Mouse (Mus musculus): Measurements from ENCODE around the gene Rfxank.

Rfxank gene

DNA sequence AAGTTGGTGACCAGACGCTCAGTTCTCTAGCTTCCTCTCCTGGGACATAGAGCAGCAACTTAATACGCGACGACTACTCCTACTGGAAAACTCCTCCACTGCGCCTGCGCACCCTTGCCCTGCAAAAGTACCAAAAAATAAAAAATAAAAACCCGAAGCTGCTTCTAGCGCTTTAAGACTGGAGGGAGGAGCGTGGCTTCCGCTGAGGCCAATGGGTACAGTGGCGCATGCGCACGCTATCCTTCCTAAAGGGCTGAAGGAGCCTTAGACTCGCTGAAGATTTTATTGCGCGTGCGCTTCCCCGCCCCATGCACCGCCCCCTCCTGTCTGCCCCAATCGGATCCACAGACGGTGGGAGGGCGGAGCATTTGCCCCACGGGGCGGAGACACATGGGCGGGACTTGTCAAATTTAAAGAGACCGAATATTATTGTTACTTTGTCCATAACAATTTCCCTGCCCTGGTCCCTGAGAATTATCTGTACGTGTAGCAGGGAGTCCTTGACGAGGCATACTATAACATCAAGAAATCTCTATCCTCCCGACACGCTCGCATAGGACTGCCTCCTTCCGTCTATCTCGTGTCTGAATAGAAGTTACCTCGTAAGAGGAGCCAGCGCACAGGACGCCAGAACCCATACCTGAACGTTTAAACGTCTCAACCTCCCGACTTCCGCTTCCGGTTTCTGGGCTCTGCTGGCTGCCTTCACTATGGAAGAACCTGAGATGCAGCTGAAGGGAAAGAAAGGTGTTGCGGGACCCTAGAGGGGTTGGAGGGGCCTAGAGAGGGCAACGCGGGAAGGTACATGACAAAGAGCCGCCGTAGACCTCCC is at the start of gene Rfxank, which contains the start of the genes Borcs8 and Mef2b:
Rfxank (minus strand) TSS at position 129 of the 832 bp plus-strand sequence.
Borcs8 (plus strand) TSS at position 474 of the 832 bp plus-strand sequence.
Mef2b (plus strand) TSS at position 686 of the 832 bp plus-strand sequence.
- peak; percentile 99 for DNase-seq (ENCODE audit: low spot score)

DNA sequence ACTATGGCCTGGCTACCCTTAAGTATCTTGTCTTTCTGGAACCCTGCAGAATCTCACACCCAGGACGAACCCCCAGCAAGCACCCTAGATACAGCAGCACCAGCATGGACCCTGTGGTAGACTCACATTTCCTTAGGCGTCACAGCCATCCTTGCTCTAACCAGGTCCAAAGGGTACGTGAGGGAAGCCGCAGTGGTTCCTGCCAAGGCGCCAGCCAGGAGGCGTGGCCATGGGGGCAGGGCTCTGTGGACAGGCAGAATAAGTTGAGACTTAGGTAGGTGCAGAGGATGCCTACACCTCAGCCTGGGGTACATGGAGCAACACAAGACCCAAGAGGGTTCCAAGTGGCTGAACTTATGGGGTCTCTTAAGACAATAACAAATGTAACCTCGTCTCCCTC is 49.8 kb upstream of the Rfxank start:
- no peak for DNase-seq (ENCODE audit: low spot score)

DNA sequence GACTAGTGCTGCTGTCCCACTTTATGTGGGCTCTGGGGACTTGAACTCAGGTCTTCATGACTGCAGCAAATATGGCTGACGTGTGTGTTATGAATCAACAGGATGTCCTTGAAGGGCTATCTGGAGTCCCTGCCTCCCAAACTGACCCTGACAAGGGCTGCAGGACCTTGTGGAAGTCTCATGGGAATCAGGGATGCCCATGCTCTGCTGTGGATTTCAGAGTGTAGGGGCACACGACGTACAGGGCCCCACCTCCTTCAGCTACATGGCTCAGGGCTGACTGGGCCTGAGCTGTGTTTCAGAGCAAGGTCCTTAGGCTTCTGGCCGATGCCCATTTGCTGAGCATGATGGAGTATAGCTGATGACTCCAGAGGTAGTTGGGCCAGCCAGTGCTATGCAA is 44.2 kb upstream of the Rfxank start:
- no peak for DNase-seq (ENCODE audit: low spot score)

DNA sequence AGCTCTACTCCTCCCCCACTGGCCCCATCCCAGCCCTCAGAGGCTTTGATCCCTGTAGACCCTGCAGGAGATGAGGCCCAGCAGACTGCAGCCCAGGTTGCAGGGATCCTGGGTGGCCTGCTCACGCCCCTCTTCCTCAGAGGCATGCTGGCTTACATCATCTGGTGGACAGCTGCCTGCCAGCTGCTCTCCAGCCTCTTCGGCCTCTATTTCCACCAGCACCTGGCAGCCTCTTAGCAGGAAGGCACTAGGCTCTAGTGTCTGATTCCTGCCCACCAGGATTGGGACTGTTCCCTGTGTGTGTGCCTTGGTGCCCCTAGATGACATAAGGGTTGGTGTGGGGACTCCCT is 42.9 kb upstream of the Rfxank start:
- peak; percentile 19 for DNase-seq (ENCODE audit: low spot score)

DNA sequence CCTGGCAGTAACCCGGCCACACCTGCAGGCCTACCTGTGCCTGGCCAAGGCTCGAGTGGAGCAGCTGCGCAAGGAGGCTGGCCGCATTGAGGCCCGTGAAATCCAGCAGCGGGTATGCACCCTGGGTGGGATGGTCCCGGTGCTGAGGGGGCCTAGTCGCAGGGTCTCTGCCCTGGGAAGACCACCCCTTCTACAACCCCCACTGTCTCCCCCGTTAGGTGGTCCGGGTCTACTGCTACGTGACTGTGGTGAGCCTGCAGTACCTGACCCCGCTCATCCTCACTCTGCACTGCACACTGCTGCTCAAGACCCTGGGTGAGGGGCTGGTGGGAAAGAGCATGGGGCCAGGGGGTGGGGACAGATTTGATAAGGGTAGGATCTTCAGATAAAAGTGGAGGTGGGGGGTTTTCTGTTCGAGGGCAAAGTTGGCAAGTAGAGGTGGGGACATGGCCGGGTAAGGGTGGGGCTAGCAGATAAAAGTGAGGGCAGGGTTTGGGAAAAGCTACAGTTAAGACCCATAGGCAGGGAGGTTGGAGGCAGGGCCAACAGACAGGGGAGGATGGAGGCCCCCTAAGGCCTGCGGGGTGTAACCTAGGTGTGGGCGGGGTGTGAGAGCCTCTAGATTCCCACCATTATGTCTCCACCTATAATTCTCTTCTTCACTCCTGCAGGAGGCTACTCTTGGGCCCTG is 42.4 kb upstream of the Rfxank start:
- DNase-seq (ENCODE audit: low spot score): no peak

DNA sequence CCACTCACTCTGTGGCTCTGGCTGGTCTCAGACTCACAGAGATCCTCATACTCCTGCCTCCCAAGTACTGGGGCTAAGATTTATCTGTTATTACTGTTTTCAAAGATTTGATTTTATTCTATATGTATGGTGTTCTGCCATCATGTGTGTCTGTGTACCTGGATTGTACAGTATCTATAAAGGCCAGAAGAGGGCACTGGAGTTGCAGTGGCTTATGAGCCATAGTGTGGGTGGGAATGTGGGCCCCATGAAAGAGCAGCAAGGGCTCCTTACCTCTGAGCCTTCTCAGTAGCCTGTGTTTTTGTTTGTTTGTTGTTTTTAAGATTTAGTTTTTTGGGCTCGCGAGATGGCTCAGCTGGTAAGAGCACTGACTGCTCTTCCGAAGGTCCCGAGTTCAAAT is 40.1 kb upstream of the Rfxank start:
- DNase-seq (ENCODE audit: low spot score): peak; percentile 31

DNA sequence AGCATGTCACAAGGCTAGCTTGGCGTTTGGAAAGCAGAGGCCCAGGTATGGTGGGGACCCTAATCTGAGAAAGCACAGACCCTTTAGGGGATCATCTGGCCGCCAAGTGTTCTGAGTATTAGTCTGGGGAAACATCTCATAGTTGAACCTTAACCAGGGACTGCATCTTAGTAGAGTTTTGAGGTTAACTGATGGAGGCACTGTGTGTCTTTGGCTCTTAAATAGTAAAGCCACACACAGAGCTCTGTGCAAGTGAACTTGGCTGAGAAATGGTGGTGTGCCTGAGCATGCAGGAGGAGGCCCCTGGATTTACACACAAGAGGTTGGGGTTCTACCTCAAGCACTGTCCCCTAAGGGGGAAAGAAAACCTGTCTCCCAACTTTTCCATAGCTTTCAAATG is 39.3 kb upstream of the Rfxank start:
- DNase-seq (ENCODE audit: low spot score): no peak

DNA sequence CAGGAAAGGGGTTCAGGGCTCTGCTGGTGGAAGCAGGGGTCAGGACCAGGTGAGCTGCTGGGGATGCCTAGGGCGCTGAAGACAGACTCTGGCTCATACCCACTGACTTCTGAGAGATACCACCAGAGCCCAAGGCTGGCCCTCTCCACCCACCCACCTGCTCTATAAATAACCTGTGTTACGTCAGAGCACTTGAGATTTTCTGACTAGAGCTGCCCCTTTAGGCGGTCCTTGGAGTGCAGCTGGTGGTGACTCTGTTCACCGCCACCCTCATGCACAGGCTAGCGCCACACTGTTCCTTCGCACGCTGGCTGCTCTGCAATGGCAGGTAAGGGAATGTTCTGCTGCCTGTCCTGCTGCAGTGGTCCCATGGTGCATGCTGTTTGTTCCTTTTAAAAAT is 35.1 kb upstream of the Rfxank start:
- DNase-seq (ENCODE audit: low spot score): no peak

DNA sequence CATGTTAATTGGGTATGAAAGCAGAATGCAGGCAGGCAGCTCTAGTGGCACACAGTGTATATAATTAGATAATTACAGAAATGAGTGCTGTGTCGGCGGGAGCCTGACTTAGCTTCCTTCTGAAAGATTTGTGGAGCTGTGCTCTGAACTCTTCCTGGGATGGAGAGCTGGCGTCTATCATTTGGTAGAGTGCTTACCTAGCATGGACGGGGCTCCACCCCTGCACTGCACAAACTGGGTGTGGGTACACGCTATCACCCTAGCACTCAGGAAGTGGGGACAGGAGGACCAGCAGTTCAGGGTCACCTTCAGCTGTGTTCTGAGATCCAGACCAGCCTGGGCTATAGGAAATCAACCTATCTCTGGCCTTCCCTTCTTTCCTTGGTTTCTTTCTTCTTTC is 34.4 kb upstream of the Rfxank start:
- DNase-seq (ENCODE audit: low spot score): no peak

DNA sequence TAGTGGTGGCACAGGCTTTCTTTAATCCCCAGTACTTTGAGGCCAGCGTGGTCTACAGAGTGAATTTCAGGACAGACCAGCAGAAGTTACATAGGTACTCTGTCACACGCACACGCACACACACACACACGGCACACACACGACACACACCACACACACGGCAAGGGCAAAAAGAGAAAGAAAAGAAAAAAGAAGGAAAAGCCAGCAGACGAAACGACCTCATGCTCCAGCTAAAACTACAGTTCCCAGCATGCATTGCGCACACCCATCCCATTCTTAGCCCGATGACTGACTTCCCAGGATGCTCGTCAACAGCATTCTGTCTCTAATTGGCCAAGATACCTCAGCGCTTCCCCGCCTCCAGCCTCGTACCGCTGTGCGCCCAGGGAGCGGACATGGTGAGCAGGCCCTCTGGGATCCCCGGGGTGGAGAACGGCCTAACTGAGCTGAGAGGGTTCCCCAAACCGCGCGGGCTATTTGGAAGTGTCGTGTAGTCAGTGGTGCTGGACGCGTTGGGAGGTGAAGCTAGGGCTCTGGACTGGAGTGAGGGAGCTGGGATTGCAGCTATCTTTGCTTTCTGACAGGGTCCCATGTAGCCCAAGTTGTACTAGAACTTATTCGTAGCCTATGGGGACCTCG is 33.2 kb upstream of the Rfxank start, which contains the start of gene Tmem161a:
Tmem161a (plus strand) TSS at position 314 of the 639 bp plus-strand sequence.
- peak; percentile 99 for DNase-seq (ENCODE audit: low spot score)

DNA sequence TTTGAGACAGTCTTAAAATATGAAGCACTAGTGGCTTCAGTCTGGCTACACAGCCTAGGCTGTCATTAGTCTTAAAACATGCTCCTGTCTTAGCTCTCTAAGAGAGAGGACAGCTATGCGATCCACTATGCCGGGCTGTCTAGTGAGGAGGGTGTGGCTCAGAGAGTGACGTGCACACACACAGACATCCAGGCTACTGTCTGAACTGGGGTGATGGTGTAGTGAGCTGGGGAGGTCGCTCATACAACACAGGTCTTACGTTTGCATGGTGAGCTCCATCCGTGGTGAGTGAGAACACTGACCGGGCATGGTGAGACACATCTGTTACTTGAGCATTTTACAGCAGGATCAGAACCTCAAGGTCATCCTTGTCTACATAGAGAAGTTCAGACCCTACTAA is 32.3 kb upstream of the Rfxank start:
- DNase-seq (ENCODE audit: low spot score): no peak

DNA sequence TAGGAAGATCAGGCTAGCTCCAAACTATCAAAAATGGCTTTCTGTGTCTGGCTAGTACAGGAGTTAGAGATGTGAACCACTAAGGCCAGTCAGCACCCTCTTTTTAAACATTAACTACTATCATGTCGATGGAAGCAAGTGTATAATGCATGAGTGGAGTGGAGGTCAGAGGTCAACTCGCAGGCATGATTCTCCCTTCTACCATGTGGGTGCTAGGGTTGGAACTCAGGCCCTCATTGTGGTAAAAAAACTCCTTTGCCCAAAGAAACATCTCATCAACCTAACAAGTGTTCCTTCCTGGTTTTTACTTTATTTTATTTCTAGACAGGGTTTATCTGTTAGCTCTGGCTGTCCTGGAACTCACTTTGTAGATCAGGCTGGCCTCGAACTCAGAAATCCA is 31.8 kb upstream of the Rfxank start:
- no peak for DNase-seq (ENCODE audit: low spot score)

DNA sequence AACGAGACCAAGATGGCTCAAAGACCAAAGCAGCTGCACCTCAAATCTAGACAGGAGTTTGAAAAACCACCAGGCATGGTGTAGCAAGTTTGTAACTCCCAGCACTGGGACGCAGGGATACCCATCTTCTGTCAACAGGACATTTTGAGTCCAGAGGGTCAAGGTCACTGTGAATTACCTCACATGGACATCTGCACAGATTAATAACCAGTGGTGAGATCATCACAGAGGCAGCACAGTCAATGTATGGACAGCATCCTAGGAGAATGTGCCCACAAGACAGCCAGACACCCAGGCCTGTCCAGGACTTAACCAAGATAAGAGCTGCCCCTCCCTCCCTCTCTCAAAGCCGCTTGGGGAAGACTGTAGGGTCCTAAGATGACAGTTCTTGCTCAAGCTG is 31.2 kb upstream of the Rfxank start:
- no peak for DNase-seq (ENCODE audit: low spot score)

DNA sequence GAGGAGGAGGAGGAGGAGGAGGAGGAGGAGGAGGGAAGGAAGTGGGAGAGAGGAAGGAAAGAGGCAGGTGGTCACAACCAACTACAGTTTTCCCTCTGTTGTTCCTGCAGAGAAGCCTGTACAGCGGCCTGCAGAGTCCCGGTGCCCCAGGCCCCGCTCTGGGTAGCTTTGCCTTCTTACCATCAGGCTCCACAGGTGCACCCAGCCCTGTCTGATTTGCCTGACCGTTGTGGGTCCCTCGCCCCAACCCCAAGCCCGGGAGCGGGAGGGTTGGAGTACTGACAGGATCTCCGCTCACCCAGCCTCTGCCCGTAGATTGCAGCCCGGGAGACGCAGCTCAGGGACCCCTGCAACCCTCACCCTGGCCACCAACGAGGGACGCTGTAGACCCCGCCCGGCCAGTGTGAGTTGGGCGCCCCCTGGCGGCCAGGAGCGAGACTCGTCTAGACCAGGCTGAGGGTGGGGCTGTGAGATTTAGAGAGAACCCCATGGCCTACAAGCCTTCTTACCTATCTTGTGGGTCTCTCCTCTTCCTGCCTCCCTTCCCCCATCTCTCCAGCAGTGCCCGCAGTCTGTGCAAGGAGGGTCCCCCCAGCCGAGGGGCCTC is 27.7 kb upstream of the Rfxank start:
- peak; percentile 84 for DNase-seq (ENCODE audit: low spot score)

DNA sequence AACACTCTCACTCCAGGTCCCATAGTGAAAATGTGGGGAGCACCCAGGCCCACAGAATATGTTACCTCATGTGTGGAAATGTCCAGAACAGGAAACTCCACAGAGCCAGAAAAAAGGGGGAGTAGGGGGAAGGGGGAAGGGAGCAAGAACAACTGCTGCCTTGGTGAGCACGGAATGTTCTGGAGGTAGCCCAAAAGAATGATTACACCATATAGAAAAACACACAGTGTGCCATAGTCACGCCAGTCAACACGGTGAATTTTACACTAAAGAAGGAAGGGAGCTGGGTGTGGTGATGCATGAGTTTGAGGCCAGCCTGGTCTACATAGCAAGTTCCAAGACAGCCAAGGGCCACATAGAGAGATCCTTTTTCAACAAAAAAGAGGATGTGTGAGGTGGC is 24.4 kb upstream of the Rfxank start:
- no peak for DNase-seq (ENCODE audit: low spot score)

DNA sequence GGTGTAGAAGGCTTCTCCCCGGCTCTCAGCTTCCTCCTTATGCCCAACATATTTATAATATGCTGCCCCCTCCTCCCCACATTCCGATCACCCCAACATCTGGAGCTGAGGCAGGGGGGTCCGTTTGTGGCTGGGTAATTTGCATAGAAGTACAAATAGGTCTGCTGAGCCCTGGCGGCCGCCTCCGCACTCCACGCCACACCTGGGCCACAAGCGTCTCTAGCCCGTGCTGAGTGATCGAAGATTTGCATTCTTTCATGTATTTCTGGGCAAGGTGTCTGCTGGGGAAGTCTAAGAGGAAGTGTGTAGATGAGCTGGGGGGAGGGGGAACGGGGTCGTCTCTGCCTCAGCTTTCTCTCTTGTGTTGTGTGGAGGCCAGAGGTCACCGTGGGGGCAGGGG is 21.1 kb upstream of the Rfxank start:
- DNase-seq (ENCODE audit: low spot score): no peak

DNA sequence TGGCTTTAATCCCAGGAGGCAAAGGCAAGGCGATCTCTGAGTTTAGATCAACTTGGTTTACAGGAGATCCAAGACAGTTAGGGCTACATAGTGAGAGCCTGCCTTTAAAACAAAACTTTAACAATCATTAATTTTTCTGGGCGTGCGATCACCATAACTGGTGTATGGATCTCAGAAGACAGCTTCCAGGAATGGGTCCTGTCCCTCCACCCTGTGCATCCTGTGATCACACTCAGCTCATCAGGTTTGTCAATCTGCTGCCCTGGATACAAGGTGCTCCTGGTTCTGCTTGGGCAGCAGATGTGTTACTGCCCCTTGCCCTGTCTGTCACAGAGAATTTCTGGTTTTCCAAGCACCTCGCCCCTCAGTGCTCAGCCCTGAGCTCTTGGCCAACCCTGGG is 20.3 kb upstream of the Rfxank start:
- no peak for DNase-seq (ENCODE audit: low spot score)

DNA sequence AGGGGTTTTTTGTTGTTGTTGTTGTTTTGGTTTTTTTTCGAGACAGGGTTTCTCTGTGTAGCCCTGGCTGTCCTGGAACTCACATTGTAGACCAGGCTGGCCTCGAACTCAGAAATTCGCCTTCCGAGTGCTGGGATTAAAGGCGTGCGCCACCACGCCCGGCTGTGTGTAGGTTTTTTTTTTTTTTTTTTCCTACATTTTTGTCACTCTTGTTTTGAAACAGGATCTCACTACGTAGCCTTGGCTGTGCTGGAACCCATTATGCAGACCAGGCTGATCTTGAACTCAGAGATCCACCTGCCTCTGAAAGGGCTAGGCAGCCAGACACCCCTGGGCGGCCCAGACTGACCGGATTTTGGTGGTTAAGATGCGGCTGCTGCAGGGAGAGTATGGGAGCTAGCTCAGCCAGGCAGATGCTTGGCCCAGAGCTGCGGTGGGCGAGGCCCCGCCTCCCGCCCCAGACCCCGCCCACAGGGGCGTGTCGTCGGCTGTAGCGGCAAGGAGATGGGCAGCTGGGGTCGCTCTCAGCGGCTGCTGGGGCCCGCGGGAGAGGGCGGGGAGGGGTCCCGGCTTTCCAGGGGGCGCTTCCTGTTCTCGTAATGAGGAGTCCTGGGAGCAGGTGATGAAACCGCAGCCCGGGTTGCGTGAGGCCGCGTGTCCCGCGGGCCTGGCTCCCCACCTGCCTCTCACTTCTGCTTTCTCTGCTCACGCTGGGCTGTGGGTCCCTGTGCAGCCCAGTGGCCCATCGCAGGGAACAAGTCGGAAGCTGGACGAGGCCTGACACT is 19.3 kb upstream of the Rfxank start:
- DNase-seq (ENCODE audit: low spot score): peak; percentile 73

DNA sequence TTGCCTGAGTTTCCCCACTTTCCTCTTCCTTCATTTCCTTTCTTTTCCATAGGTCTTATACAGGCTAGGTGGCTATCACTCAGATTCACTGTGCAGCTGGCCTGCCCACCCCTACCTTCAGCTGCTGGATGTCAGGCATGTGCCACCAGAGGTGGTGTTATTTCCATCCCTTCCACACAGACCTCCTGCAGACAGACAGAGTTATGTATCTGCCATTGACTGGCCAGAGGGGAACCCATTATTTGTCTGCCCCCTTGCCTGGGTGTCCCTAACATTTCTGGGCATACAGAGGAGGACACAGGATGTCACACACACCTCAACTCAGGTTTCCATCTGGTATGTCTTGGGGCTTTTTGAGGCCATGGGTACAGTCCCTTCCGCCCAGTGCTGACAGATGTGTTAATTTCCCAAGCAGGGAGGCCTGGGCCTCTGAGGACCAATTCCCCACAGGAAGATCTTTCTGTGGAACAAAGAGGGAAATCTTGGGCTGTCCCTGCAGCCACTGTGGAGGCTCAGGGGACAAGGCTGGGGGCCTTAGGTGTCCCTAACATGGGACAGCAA is 18.4 kb upstream of the Rfxank start:
- DNase-seq (ENCODE audit: low spot score): no peak

DNA sequence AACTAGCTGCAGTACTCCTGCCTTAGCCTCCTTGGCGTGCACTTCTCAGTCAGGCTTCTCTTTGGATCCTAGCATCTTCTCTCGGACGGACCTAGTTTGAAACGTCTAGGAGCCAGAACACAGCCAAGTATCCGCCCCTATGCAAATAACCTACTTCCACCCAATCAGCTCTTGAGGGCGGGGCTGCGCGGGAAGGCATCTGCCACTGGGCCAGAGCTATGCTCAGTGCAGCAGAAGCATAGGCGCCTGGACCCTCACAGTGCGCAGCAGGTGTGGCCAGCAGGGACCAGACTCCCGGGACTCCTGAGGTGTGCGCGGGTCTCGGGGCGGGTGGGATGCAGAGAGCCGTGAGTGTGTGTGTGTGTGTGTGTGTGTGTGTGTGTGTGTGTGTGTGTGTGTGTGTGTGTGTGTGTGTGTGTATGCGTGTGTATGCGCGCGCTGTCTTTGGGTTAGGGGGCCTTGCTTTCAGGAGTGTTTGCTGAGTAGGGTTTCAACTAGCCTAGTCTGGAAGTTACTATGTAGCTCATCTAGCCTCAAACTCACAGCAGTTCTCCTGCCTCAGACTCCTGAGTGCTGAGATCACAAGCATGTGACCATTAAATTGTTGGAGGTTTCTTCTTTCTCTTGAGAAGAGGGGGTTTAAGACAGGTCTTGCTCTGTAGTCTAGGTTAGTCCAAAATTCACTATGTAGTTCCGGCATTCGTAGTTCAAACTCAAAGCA is 13.7 kb upstream of the Rfxank start:
- DNase-seq (ENCODE audit: low spot score): peak; percentile 91

DNA sequence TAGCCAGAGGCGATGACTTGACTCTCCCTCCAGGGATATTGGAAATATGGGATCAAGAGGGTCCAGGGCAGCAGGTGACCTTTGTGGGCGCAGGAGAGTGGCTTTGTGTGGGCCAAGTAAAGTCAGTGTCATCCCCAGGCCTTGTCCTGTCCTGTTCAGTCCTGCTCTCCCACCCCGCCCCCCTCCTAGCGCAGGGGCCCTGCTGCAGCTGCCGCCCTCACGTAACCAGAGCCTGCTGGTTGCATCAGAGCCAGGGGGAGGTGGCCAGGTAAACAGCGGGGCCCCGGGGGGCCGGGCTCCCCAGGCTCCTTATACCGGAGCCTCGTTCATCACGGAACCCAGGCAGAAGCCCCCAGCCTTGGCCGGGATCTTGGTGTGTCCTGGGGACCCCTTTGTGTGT is 11.2 kb upstream of the Rfxank start:
- DNase-seq (ENCODE audit: low spot score): no peak

All from embryo, embryonic 10 days (tissue).